Mouse (Mus musculus): Measurements from ENCODE around the gene Epha3.

GRCm38 (mm10) chr16:63625229-63625628 lies 238.7 kb downstream of the Epha3 start:
- TF ChIP-seq CTCF (IDR thresholded peaks at IDR 0.05; ENCODE audit: extremely low read depth, insufficient read depth, low read length) = no peak
- TF ChIP-seq POLR2A (IDR thresholded peaks at IDR 0.05; ENCODE audit: extremely low read depth, insufficient read depth, low read length) = no peak

Data from cortical plate, adult 2 months (tissue).